In genomic region chr1:55027253-55027801, GRCm38 (mm10) we compare ENCODE assay signal across 8 mouse cellular contexts. TPM values are rescaled to one million over a fixed set of nuclear protein-coding genes. Genes with fewer than 3 reads are reported as not detected.
DNase-seq lines count a peak whose midpoint lies in the region; ATAC-seq and TF ChIP-seq lines count a peak whose summit lies in the region.

Gene Sf3b1, minus strand, starts transcription at chr1:55027481.

- TF ChIP-seq CTCF in E14TG2a.4 (conservative IDR thresholded peaks at IDR 0.05; ENCODE audit: low read length): no peak
- no peak for TF ChIP-seq CTCF in heart, postnatal 0 days (IDR thresholded peaks at IDR 0.05; ENCODE audit: low read depth)
- TF ChIP-seq CTCF in testis, adult 2 months (IDR thresholded peaks at IDR 0.05; ENCODE audit: control insufficient read depth, insufficient read depth, insufficient replicate concordance, low read depth, low read length): no peak

- no peak; the same call in 1 of the 2 replicates for TF ChIP-seq EP300 in heart, postnatal 0 days (IDR thresholded peaks at IDR 0.05; ENCODE audit: low read depth)

- peak; percentile 96 for DNase-seq in c-Kit-positive CD71-positive TER-119-positive erythroid progenitor cells, embryonic 14.5 days (ENCODE audit: low spot score)
- DNase-seq in heart, postnatal 0 days (ENCODE audit: low spot score): peak; percentile 95
- peak; percentile 97 to 98 for DNase-seq in kidney, postnatal 4 days

- H3K4me1 ChIP-seq in E14TG2a.4 (replicated peaks; ENCODE audit: low read depth, low read length): peaks cover 79% of the 10 kb centered on the region
- peaks cover 11% of the 10 kb centered on the region for H3K4me1 ChIP-seq in forebrain, embryonic 12.5 days
- H3K4me1 ChIP-seq in heart, postnatal 0 days (ENCODE audit: control insufficient read depth, insufficient read depth): peaks cover 12% of the 10 kb centered on the region
- peaks cover 43% of the 10 kb centered on the region for H3K4me1 ChIP-seq in liver, embryonic 16.5 days (ENCODE audit: control insufficient read depth, low read depth, low read length)
- peaks cover 27% of the 10 kb centered on the region for H3K4me1 ChIP-seq in neural tube, embryonic 13.5 days (replicated peaks)
- no peaks in the 10 kb centered on the region; the same call in 1 of the 2 replicates for H3K4me1 ChIP-seq in testis, adult 2 months (ENCODE audit: control insufficient read depth, insufficient read depth, low read length)

- peak; percentile 91 for TF ChIP-seq POLR2A in testis, adult 2 months (IDR thresholded peaks at IDR 0.05; ENCODE audit: control insufficient read depth, low read depth, low read length)

- H3K9ac ChIP-seq in forebrain, embryonic 12.5 days: peak within 1 kb of the TSS; percentile 88
- peak within 1 kb of the TSS; percentile 99 for H3K9ac ChIP-seq in heart, postnatal 0 days (replicated peaks; ENCODE audit: low read depth, low read length)
- peak within 1 kb of the TSS; percentile 98 for H3K9ac ChIP-seq in liver, embryonic 16.5 days (ENCODE audit: low read depth, low read length)
- H3K9ac ChIP-seq in neural tube, embryonic 13.5 days: peak within 1 kb of the TSS; percentile 97

- H3K9me3 ChIP-seq in E14TG2a.4 (ENCODE audit: low read length): no peaks in the 10 kb centered on the region
- no peaks in the 10 kb centered on the region for H3K9me3 ChIP-seq in forebrain, embryonic 12.5 days
- H3K9me3 ChIP-seq in heart, postnatal 0 days (replicated peaks; ENCODE audit: control insufficient read depth, low read length): no peaks in the 10 kb centered on the region
- no peaks in the 10 kb centered on the region for H3K9me3 ChIP-seq in liver, embryonic 16.5 days (replicated peaks; ENCODE audit: control insufficient read depth, low read length)
- no peaks in the 10 kb centered on the region for H3K9me3 ChIP-seq in neural tube, embryonic 13.5 days

- H3K4me3 ChIP-seq in E14TG2a.4 (replicated peaks; ENCODE audit: low read length): peak within 1 kb of the TSS; percentile 99
- H3K4me3 ChIP-seq in forebrain, embryonic 12.5 days (replicated peaks): peak within 1 kb of the TSS; percentile 98
- H3K4me3 ChIP-seq in heart, postnatal 0 days (ENCODE audit: low read depth, low read length): peak within 1 kb of the TSS; percentile 98
- peak within 1 kb of the TSS; percentile 89 for H3K4me3 ChIP-seq in liver, embryonic 16.5 days (ENCODE audit: low read depth, low read length)
- peak within 1 kb of the TSS; percentile 98 for H3K4me3 ChIP-seq in neural tube, embryonic 13.5 days
- H3K4me3 ChIP-seq in testis, adult 2 months (ENCODE audit: control insufficient read depth, low read depth, low read length): peak within 1 kb of the TSS; percentile 98

- peak; percentile 99 for ATAC-seq in forebrain, embryonic 12.5 days (ENCODE audit: low FRiP score)
- ATAC-seq in heart, postnatal 0 days (ENCODE audit: insufficient read depth, low read depth): peak; percentile 99
- peak; percentile 98 for ATAC-seq in liver, embryonic 16.5 days (ENCODE audit: low read depth)
- peak; percentile 99 for ATAC-seq in neural tube, embryonic 13.5 days (ENCODE audit: low read depth)

- H3K36me3 ChIP-seq in E14TG2a.4 (ENCODE audit: insufficient read depth, low read length): peaks cover 20% of the 10 kb centered on the region
- H3K36me3 ChIP-seq in forebrain, embryonic 12.5 days (replicated peaks): no peaks in the 10 kb centered on the region
- H3K36me3 ChIP-seq in heart, postnatal 0 days (replicated peaks; ENCODE audit: control insufficient read depth, insufficient read depth, low read length): no peaks in the 10 kb centered on the region
- H3K36me3 ChIP-seq in liver, embryonic 16.5 days (ENCODE audit: control insufficient read depth, insufficient read depth): no peaks in the 10 kb centered on the region
- no peaks in the 10 kb centered on the region for H3K36me3 ChIP-seq in neural tube, embryonic 13.5 days
- H3K36me3 ChIP-seq in testis, adult 2 months (ENCODE audit: control insufficient read depth, insufficient read depth, low read length): no peaks in the 10 kb centered on the region

- no peaks in the 10 kb centered on the region for H3K27me3 ChIP-seq in E14TG2a.4 (ENCODE audit: insufficient read depth, low read length)
- H3K27me3 ChIP-seq in forebrain, embryonic 12.5 days: no peaks in the 10 kb centered on the region
- no peaks in the 10 kb centered on the region for H3K27me3 ChIP-seq in heart, postnatal 0 days (ENCODE audit: control insufficient read depth, insufficient read depth, low read length)
- H3K27me3 ChIP-seq in liver, embryonic 16.5 days (ENCODE audit: control insufficient read depth, insufficient read depth, low read depth, low read length): no peaks in the 10 kb centered on the region
- H3K27me3 ChIP-seq in neural tube, embryonic 13.5 days: no peaks in the 10 kb centered on the region
- no peaks in the 10 kb centered on the region for H3K27me3 ChIP-seq in testis, adult 2 months (ENCODE audit: control insufficient read depth, insufficient read depth, low read length)

- peak within 1 kb of the TSS; percentile 86 for H3K27ac ChIP-seq in forebrain, embryonic 12.5 days
- H3K27ac ChIP-seq in heart, postnatal 0 days (ENCODE audit: low read depth): peak within 1 kb of the TSS; percentile 98
- H3K27ac ChIP-seq in liver, embryonic 16.5 days (ENCODE audit: low read length): peak within 1 kb of the TSS; percentile 97
- peak within 1 kb of the TSS; percentile 95 for H3K27ac ChIP-seq in neural tube, embryonic 13.5 days (replicated peaks)
- peak within 1 kb of the TSS; percentile 100 for H3K27ac ChIP-seq in testis, adult 2 months (ENCODE audit: control insufficient read depth, insufficient read depth, low read depth, low read length)

- peak within 1 kb of the TSS; percentile 78 for H3K4me2 ChIP-seq in forebrain, embryonic 12.5 days
- peak within 1 kb of the TSS; percentile 86 for H3K4me2 ChIP-seq in heart, postnatal 0 days (ENCODE audit: low read depth, low read length)
- H3K4me2 ChIP-seq in liver, embryonic 16.5 days (ENCODE audit: low read depth, low read length): peak within 1 kb of the TSS; percentile 81
- H3K4me2 ChIP-seq in neural tube, embryonic 13.5 days: peak within 1 kb of the TSS; percentile 95

- 2% methylated on average over 46 of the region's 46 CpGs for WGBS in forebrain, embryonic 12.5 days
- 2% methylated on average over 46 of the region's 46 CpGs for WGBS in heart, postnatal 0 days
- 1% methylated on average over 46 of the region's 46 CpGs for WGBS in liver, embryonic 16.5 days (ENCODE audit: insufficient replicate concordance)
- WGBS in neural tube, embryonic 13.5 days: 2% methylated on average over 46 of the region's 46 CpGs

RNA-seq across cellular contexts. Expression of gene Sf3b1, which starts in this region (rescaled TPM):
- polyA plus RNA-seq in forebrain, embryonic 12.5 days (2016; fragmentation: Nextera tagmentation; extraction: Ambion mirVana): 376 and 422 TPM in 2 replicates
- 118 and 119 TPM in 2 replicates for total RNA-seq in heart, postnatal 0 days (2014; rRNA removed; ENCODE audit: low replicate concordance)
- 172 and 173 TPM in 2 replicates for polyA plus RNA-seq in heart, postnatal 0 days (2015; fragmentation: Nextera tagmentation; extraction: Ambion mirVana)
- polyA plus RNA-seq in liver, embryonic 16.5 days (2015; fragmentation: Nextera tagmentation; extraction: Ambion mirVana): 118 and 121 TPM in 2 replicates
- polyA plus RNA-seq in neural tube, embryonic 13.5 days (2015; fragmentation: Nextera tagmentation; extraction: Ambion mirVana): 301 and 356 TPM in 2 replicates
- polyA plus RNA-seq in testis, adult 2 months (2012; rRNA removed): 22.3 and 27.6 TPM in 2 replicates

Comparison
In these comparisons a context has a peak if more than half of its experiments do, and no peak if none do; other contexts are left out.
1. Peak in every context shown above with its lines: DNase-seq, ATAC-seq, H3K4me3 ChIP-seq and H3K27ac ChIP-seq.